Mouse (Mus musculus) myocyte (in vitro differentiated cells): ENCODE data around the gene Apba1.

ENCODE experiments used
- CEBPB ChIP-seq: IDR thresholded peaks from 2 replicates; pipeline ENCODE4 v1.6.1; 2011; ENCODE audit warnings: mild to moderate bottlenecking, moderate library complexity; ENCODE audit not compliant: poor library complexity, insufficient read depth, severe bottlenecking
- E2F4 ChIP-seq: IDR thresholded peaks from one replicate; pipeline ENCODE4 v1.6.1; 2011; ENCODE audit warnings: mild to moderate bottlenecking, control low read depth, moderate library complexity; ENCODE audit not compliant: insufficient read depth
- MAX ChIP-seq: IDR thresholded peaks from one replicate; pipeline ENCODE4 v1.6.1; 2011; ENCODE audit warnings: low read depth, mild to moderate bottlenecking, control low read depth
- MYOD1 ChIP-seq, 3 experiments: IDR thresholded peaks; one replicate each; pipeline ENCODE4 v1.6.1; 2011; ENCODE audit warnings: control low read depth in 2 of 3, low read depth in 2 of 3, mild to moderate bottlenecking in 2 of 3, moderate library complexity in 1 of 3; ENCODE audit not compliant: insufficient read length in 2 of 3, control insufficient read depth in 1 of 3
- MYOG ChIP-seq, 3 experiments: IDR thresholded peaks; one replicate each; pipeline ENCODE4 v1.6.1; 2011; ENCODE audit warnings: control low read depth in 2 of 3, low read depth in 2 of 3, mild to moderate bottlenecking in 2 of 3; ENCODE audit not compliant: insufficient read length in 2 of 3, control insufficient read depth in 1 of 3, insufficient read depth in 1 of 3
- POLR2A ChIP-seq: IDR thresholded peaks from one replicate; pipeline ENCODE4 v1.6.1; 2011; ENCODE audit warnings: low read depth, mild to moderate bottlenecking, control low read depth, moderate library complexity; ENCODE audit not compliant: insufficient read length
- USF1 ChIP-seq: IDR thresholded peaks from one replicate; pipeline ENCODE4 v1.6.1; 2011; ENCODE audit warnings: low read depth, mild to moderate bottlenecking, control low read depth, moderate library complexity

GRCm38 (mm10) chr19:23858091-23858490 lies 99.4 kb downstream of the Apba1 start:
- no peak for TF ChIP-seq POLR2A
- no peak for TF ChIP-seq USF1
- TF ChIP-seq CEBPB, result no peak
- no peak for TF ChIP-seq MYOG (IDR thresholded peaks at IDR 0.05; ENCODE audit: control insufficient read depth in 1 of 3, insufficient read depth in 1 of 3, insufficient read length in 2 of 3, low read depth in 2 of 3)
- TF ChIP-seq MYOD1 (IDR thresholded peaks at IDR 0.05; ENCODE audit: control insufficient read depth in 1 of 3, insufficient read length in 2 of 3, low read depth in 2 of 3), result no peak
- no peak for TF ChIP-seq MAX
- TF ChIP-seq E2F4, result no peak
